Mouse (Mus musculus) cerebellum, adult 9-10 months (tissue): ENCODE measurements at regions not wholly inside any gene's neighbourhood (a gene's known extent, or its start where the extent isn't known, plus 50 kb on each side); places are given as distances from the start of the nearest gene placed in this dataset.

Experiments
- DNase-seq: peaks from one replicate; pipeline ENCODE4 v3.0.0; 2022

GRCm38 (mm10) chr15:64622591-64622990 lies 194.9 kb upstream of the Gm21798 start:
- no peak for DNase-seq

- no peak for DNase-seq
These were observed 191.1 kb upstream of the Gm21798 start for GRCm38 (mm10) chr15:64626359-64626758.

DNA sequence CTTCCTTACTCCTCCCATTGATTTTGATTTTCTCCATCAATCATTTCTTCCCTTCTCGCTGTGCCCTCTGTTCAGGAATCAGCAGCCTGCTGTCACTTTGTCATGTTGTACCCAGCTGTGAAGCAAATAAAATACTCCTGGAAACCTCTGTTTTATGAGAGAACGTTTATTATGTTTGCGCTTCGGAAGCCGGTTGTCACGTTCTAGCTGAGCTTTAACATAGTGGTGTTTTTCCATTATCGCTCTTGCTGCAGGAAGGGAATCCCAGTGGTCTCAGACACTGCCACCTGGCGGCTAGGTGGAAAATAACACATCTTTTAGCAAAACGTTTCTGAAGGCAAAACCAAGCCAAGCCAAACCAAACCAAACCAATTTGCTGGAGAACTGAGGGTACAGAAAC lies 190.2 kb upstream of the Gm21798 start:
- peak; percentile 59 for DNase-seq
